Mouse (Mus musculus) kidney, adult 18-20 months (tissue): ENCODE measurements around the gene Mtx3.

Experiments used
- DNase-seq: peaks from one replicate; pipeline ENCODE4 v3.0.0; 2021

Mtx3 gene

DNA sequence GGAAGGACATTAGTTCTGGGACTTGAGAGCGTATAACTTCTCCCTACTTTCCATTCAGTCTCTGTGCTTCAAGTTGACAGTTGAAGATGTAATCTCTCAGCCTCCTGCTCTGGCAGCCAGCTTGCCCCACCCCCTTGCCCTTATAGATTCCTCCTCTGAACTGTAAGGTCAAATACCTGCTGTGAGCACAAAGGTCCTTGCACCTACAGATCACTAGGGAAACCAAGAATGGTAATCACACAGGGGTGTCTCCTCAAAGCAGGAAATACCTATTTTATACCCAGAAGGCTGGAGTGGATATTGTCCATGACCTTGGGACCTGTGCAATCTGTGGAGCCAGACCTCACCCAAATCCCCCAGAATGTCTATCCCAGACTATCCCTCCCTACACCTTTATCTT lies 40.4 kb downstream of the Mtx3 start:
- no peak for DNase-seq

DNA sequence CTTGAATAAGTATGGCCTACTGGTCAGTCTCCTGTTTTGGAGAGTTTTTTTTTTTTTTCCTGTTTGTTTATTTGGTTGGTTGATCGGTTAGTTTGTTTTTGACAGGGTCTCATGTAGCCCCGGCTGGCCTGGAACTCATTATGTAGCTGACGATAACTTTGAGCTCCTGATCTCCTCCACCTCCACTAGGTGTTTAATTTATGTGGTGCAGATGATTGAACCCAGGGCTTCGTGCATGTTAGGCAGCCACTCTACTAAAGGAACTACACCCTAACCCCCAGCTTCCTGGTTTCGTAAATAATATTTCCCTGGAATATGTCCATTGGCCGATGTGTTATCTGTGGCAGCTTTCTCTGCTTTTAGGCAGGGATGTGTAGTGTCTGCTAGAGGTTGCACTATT lies 54.5 kb downstream of the Mtx3 start:
- no peak for DNase-seq

DNA sequence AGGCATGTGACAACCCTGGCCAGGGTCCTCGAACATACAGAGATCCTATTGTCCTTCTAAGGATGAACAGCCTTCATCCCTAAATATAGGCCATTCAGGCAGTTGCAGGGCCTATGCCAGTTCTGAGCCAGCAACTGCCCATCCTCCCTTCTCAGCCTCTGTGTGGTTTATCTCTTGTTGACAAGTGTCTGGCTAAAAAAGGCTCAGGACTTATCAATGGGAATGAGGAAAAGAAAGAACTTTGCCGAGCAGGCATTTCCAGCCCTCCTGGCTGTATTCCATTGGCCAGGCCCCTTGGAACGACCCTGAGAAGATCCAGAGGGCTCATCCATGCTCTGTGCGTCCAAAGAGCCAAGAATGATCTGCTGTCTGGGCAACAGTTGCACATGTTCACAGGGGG lies 58.7 kb downstream of the Mtx3 start:
- DNase-seq, result no peak

DNA sequence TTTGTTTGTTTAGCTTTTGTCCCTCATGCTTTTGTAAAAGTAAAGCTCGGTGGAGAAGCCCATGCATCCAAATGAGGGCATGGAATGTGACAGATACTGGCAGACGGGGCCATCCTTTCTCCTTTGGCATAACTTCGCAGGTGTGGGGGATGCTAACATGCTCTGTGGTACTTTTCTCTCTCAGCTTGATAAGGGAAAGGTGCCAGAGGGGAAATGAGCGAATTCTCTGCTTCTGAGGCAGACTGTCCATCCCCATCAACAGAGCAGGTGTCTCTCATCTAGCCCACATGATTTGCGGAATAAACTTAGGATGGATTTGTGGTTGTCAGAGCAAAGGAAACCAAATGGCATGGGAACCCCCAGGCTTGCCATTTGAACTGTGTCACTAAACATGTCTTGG lies 61.4 kb downstream of the Mtx3 start:
- no peak for DNase-seq

DNA sequence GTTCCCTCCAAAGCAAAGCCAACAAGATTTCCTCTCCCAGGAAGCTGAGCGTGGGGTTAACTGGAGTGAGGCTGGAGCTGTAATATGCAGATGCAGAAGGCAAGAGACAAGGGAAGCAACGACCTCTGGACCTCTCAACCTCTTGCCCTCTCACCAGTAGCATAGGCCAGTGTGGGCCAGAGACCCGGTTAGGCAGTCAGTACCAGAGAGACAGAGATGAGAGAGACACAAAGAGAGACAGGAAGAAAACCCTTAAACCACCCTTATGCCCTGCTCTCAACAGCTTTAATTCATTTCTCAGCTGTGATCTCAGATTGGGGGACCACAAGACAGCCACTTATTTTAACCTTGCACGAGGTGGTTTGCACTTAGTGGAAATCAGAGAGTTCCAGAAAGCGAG lies 62.8 kb downstream of the Mtx3 start:
- DNase-seq, result no peak
